Mouse (Mus musculus) left cerebral cortex, adult 11 months (tissue): Measurements from ENCODE around the gene Padi2.

Source experiments
- DNase-seq: peaks from one replicate; pipeline ENCODE4 v3.0.0; 2022; ENCODE audit warnings: low spot score

The Padi2 gene

DNA sequence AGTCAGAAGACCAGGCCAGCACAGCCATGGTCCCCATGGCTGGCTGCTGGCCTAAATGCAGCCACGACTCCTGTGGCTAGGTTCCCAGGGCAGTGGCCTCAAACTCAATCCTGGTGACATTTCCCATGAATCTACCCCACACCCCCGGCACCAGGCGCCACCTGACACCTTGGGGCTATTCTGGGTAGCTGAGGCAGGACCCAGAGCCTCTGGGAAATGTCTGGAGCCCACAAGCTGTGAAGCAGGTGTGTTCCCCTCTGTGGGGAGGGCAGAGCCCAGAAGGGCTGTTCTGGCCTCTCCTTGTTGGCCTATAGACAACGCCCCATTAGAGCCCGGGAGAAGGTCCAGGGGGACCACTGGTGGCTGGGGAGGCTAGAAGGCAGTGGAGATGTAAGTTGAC lies 16.4 kb downstream of the Padi2 start:
- DNase-seq: no peak

DNA sequence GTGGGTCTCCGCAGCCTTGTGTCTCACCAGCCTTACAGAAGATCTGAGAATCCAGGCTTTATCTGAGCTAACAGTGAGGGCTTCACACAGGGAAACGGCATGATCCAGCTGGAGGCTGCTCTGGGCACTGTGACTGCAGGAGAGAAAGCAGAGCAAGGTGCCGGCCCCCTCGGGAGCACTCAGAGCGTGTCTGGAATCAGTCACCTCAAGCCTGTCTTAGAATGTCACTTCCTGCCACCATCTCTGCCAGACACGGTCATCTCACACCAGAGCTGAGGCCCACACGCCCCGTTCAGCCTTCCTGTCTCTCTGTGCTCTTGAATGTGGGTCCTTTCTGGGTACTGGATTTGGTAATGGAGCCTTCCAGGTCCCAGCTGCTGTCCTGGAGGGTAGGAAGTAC lies 19.5 kb downstream of the Padi2 start:
- DNase-seq: no peak

DNA sequence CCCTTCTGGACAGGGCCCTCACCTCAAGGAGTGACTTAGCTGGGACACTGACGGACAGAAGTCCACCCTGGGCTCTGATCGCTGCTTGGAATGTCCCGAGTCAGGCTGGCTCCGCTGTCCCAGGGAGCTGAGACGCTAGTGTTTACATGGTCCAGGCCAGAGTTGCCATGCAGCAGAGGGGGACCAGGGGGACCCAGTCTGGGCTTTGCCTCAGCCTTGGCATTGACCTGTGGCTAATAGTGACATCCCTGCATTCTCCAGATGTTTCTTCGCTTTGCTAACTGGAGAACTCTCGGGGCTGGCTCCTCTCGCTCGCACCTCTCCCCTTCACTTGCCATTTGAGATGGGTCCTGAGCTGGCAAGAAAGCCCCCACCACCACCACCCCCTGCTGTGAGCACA lies 22.2 kb downstream of the Padi2 start:
- no peak for DNase-seq

DNA sequence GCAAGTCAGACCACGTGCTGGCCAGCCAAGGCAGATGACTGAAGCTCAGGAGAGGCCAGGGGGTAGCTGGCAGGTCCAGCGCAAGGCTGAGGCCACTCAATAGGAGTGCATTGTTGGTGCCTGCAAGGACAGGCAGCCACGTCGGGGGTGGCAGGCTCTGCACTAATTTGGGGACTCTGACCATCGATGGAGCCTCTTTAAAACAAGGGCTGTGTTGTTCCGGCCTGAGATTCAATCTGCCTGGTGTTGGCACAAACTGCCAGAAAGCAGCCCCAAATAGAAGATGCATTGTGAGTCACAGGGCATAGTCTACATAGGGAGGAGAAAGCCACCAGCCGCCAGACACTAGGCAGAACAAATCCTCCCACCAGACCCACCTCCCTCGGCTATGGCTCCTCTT lies 23.6 kb downstream of the Padi2 start:
- peak; percentile 81 for DNase-seq

DNA sequence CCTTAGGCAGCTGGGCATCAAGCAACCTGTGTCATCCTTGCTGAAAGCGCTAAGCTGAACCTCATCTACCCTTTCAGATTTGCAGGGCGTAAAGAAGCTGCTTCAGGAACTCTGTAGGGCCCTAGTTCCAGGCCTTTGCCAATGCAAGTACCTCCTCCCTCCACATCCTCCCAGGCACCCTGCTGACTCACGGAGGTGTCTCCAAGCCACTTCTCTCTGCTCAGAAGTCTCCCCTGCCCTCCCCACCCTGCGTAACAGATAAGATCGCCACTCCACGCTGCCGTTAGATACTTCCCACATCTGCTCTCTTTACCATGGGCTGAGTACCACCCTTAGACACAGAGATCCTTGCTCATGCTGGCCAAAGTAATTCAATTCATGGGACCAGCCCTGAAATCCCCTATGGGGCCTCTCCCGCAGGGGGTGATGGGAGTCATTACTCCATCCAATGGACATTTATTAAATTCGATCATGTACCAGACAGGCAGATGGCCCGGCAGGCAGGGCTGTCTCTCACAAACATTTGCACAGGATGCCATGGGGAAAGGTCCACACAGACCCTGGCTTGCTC lies 24.8 kb downstream of the Padi2 start:
- no peak for DNase-seq

DNA sequence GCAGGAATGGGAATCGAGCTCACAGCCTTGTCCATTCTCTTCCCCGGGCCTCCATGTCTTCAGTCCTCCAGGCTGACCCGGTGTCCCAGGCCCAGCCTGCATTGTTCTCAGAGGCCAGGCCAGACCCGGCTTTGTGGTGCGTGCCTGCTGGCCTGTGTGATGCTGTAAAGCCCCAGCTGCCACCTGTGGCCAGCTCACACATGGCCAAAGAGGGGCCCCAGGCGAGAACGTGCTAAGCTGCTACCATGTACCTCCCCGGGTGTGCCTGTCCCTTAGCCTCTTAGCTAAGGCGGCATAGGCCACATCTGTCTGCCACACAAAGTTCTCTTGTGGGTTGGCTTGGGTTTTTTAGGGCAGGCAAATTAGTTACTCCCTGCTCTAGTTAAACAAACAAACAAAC lies 29.5 kb downstream of the Padi2 start:
- DNase-seq: no peak

DNA sequence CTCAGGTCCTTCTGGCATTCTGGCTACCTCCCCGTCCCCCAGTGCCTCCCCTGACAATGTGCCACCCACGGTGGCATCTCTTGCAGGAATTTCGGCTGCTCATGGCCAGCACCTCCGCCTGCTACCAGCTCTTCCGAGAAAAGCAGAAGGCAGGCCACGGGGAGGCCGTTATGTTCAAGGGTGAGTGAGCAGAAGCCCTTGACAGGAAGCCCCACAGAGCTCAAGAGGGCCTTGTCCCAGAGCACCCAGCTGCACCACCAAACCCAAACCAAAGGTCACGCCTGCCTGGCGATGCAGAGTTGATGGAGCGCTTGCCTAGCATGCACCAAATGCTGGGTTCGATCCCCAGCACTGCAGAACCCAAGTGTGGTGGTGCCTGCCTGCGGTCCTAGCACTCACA lies 38.2 kb downstream of the Padi2 start:
- DNase-seq: no peak

DNA sequence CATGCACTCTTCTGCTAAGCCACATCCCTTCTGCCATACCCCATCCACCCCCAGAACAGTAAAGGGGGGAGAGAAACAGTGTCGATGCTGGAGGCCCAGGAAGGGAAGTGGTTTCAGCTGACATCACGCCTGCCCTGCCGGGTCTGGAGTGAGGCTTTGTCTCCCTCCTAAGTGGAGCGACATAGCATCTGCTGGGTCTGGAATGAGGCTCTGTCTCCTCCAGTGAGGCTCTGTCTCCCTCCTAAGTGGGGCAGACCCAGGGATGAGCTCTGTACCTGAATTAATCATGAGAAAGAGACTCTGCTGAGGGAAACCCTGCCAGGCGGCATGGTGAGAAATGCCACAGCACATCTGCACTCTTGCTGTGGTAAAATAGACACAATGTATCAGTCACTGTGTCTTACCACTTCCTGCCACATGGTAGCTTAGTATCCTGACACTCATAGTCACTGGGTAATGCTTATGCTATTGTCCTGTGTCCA lies 38.9 kb downstream of the Padi2 start:
- no peak for DNase-seq

DNA sequence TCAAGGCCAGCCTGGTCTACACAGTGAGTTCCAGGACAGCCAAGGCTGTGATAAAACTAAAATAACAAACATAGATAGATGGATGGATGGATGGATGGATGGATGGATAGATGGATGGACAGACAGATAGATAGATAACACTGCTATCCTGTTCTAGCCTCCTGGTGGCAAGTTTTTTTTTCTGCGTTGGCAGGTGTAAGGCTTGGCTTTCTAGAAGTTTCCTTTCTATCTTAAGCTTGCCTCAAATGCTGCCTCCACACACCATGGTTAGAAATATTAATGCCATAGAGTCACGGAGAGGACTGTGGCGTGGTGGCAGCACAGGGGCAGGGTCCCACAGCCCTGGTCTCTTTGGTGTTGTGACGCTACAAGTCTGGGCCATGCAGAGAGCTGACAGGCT lies 39.4 kb downstream of the Padi2 start:
- no peak for DNase-seq

DNA sequence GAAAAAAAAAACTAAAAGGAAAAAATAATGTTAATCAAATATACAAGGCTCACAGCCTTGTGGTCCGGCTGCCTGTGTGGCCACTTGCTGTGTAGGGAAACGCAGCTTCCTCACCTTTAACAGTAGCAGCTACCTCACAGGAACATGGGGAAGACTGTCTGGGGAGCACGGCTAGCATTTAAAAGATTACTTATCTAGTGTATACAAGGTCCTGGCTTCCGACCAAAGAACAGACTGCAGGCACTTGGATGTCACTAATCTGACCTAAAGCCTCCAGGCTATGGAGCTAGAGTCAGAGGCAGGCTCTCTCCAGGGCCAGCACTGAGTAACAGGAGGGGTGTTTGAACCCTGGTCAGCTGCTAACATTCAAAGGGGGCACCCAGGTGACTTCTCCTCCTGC lies 39.9 kb downstream of the Padi2 start:
- no peak for DNase-seq

DNA sequence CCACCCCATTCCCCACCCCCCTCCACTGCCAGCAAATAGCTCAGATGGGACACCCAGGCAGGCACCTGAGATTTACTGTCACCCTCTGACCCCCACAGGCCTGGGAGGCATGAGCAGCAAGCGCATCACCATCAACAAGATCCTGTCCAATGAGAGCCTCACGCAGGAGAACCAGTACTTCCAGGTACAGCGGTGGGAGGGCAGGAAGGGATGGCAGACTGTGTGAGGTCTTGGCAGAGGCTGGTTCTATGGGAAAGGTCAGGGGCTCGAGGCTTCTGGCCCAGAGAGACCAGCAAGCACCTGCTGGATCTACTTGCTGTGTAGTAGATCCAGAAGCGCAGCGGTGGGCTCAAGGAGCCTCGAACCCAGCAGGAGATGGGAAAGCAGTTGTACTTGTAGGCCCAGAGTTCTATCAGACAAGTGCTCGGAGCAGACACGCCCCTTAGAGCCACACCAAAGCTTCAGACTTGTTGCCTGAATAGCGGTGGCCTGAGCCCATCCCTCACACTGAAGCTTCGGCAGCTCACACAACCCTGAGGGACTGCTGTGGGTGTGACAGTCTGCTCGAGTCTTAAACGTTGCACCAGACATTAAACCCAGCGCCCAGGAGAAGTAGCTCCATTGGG lies 40.5 kb downstream of the Padi2 start:
- no peak for DNase-seq

DNA sequence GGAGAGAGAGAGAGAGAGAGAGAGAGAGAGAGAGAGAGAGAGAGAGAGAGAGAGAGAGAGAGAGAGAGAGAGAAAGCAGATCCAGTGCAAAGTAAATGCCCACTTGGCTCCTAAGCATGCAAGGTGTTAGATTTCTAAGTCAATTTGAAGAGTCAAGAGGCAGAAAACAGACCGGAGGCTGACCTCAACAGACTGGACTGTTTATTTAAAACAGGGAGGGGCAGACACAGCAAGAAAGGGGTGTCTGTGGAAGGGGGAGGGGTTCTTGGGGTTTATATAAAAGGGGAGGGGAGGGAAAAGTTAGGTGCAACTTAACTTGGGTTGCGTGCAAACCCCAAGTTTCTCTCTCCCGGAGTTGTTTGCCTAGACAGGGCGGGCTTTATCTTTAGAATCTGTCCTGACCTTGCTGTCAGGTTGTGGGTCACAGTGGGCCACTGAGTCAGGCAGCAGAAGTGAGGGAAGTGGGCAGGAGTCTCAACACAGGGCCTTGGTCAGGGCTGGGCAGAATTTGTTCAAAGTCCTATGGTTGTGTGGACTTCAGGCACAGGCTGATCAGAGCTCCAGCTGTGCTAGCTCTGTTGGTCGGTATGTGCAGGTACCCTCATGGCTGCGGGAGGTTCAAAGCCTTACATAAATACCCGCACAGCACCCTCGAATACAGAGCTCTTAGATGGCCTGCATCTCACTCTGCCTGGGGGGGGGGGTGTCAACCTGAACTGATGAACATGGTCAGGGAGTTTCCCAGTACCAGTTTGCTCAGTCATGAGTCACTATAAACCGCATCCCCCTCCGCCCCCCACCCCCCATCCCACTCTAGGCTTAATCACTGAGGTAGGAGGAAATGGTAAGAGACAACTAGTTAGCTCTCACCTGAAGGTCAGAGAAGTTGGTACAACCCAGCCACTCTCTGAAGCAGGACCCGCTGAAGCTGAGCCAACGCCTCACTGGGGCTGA lies 41.6 kb downstream of the Padi2 start:
- no peak for DNase-seq

DNA sequence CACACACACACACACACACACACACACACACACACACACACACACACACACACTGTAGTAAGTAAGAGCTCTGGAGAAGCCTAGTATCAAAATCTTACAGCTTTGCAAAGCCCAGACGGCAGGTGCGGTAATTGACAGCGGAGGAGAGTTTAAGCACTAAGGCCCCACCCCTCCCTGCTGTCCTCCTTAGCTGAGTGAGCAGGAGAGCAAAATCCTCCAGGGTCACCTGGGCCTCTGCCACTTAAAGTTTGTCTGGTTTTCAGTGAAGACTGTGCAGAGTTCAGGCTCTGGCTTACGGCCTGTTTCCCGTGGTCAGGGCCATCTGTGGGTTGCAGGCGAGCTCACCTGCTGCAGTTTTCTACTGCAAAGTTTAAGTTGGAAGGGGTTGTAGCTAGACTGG lies 42.3 kb downstream of the Padi2 start:
- no peak for DNase-seq

DNA sequence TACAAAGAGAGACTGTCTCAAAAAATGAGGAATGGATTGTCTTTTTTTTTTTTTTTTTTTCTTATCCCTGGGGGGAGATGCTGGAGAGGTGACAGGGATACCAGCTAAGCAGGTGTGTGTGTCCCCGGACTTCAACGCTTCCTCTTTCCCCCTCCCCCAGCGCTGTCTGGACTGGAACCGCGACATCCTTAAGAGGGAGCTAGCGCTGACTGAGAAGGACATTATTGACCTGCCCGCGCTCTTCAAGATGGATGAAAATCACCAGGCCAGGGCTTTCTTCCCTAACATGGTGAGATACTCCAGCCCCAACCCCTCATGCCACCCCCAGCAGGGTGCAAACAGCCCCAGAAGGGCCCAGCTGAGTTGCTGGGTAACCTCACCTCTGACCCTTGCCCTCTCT lies 42.9 kb downstream of the Padi2 start:
- no peak for DNase-seq

DNA sequence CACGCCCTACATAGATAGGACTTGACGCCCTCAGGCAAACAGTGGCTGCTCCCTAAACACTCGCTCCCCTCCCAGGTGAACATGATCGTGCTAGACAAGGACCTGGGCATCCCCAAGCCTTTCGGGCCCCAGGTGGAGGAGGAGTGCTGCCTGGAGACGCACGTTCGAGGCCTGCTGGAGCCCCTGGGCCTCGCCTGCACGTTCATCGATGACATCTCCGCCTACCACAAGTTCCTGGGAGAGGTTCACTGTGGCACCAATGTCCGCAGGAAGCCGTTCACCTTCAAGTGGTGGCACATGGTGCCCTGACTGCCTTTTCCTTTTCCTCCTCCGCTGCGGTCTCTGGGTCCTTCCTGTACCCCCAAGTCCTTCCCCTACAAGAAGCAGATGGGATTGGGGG lies 43.5 kb downstream of the Padi2 start:
- no peak for DNase-seq

DNA sequence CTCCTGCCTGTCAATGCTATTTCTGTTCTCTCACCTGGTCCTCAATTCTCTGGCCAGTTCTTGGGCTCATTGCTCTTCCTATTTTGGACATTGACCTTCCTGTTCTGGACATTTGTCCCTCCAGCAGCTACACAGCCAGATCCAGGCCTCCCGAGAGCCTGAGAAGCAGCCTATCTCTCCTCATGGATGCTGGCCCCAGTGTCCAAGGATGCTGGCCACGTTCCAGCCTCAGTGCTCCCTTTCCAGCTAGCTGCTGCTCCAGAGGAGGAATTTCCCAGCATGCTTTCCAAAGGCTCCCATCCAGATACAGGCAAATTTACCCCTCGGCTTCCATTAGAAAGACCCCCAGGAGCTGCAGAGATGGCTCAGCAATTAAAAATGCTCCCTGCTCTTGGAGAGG lies 44.4 kb downstream of the Padi2 start:
- no peak for DNase-seq

DNA sequence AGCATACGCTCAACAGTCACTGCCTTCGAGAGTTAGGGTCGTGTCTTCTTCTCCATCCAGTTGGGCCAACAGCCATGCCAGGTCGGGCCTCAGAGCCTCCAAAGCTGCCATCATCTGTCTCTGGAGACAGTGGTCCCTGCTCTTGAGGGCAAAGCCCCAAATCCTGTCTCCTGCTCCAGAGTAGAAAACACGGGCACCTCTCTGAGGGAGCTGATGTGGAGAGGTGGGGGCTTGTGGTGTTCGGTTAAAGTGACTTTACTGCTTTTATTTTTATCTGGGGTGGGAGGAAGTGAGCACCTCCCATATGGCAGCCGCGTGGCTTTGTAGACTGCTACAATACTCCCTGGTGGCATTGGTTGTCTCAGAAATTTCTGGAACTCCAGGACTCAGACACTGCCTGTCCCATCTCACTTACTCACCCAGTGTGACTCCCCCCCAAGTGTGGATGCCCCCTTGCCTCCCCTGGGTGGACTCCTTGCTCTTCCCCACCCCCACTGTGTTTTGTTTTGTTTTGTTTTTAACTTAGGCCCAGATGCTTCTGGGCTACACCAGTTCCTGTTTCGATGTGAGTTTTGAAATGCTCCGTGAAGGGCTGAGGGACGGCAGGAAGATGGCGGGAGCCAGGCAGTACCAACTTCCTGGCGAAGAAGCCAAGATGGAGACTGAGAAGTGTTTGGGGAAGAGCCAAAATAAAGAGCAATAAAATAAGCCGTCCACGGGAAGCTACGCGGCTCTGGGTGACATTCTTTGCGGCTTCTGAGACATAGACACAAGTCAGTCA lies 45.9 kb downstream of the Padi2 start:
- DNase-seq: no peak

DNA sequence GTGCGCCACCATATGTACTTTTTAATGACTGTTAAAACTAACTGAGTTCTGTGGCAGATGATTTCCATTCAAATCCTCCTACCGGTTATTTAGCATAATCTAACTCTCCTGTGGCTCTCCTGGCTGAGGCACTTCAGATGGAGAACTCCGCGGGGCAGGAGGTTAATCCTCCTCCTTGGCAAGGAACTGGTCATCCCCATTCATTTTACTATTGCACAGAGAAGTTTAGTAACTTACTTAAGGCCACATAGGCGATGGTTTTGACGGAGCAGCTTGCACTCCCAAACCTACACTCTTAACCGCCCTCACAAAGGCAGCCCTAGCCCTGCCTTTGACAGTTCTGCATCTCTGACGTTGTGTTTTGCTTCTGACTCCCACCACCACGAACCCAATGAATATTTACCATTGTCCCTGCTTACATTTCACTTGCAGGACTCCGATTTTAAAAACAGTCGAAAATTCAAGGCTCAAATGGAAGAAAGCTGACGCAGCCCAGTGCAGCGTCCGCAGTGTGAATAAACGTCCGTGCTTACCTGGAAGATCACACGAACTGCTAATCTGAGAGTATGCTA lies 51.1 kb downstream of the Padi2 start:
- DNase-seq: no peak

DNA sequence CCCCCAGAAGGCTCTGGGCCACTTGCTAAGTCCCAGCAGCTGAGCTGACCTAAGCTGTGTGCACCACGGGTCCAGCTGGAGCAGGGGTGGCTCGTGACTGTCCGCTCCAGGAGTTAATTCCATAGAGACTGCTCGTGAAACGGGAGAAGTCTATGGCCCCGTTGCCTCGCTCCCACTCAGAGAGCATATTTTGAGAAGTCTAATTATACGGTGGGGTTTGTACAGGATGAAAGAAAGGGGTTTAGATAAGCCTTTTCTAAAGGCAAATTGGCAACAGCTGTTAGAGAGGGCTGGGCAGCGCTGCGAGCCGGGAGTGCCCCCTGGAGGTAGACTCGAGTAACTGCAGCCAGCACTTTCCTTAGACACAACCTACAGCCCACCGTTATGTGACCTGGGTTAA lies 51.6 kb downstream of the Padi2 start:
- peak; percentile 75 for DNase-seq

DNA sequence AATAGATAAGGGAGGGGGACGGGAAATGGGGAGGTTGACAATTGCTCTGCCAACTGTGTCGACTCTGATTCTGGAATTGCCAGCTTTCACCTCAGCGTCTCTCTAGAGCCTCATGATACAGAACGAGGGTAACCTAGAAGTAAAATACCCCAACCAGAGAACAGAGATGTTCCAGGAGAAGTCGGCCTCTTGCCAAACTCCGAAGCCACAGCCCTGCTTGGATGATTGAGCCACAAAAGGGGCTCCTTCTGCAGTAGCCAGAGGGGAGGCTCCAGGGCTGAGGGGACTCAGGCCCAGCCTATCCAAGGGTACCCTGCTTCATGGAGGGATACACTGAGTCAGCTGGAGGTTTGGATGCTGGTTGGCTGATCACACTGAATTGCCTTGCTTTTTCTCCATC lies 52.2 kb downstream of the Padi2 start:
- no peak for DNase-seq

DNA sequence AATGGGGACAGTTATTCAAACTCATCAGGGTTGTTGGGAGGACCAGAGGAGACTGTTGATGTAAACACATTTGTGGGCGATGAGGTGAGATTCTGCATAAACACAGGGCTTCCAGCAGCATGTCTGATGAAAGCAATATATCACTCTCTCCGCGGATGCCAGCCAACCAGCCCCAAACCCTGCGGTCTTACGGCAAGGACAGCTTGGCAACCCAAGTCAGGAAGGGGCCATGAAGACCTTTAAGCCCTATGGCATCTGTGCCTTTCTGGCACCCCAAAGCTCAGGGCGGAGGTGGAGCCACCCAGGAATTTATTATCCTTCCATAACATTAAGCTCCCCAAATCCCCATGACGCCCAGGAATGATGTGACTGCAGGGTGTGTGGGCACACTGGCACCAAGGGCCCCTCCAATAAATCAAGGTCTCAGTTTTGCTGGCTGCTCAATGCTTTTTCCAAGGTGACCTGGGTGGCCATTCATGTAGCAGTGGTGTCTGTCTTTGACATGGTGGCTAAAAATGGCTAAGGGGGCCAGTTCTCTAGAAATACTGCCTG lies 53.1 kb downstream of the Padi2 start:
- DNase-seq: no peak
